Comparison of ENCODE assay signal across 9 mouse cellular contexts in the genomic region with DNA sequence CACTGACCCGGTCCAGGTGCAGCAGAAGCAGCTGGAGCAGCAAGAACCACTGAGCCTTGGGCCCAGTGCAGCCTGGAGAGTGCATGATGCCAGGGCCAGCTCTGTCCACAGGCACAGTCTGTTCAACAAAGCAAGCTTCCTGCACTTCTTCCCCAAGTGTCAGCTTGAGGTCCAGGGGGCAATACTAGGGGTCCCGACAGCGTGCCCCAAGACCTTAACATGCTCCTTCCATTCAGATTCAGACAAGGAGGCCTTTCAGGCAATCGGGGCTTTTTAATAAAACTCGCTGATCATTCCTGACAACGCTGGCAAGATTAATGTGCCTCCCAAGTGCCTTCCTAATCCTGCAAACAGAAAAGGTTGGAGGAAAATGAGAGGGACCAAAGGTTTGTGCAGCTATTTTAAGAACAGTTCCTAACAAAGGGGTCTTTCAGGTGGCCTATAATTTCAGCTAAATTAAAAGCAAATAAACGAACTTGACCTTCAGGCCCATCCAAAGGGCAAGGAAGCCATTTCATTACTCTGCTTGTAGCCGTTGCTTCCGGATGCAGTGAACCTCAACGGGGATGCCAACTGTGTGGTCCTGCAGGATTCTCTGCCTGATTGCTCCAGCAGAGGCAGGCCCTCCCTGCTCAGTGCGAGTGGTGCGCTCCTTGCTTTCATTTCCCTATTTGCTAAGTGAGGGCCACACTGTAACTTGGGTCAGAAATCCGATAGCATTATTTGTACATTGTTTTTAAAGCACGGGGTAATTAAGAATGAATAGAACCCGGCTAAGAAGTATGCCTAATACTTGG. TPM values are rescaled to one million over a fixed set of nuclear protein-coding genes. Genes with fewer than 3 reads are reported as not detected.
DNase-seq lines count a peak whose midpoint lies in the region; ATAC-seq and TF ChIP-seq lines count a peak whose summit lies in the region.
"Had no signal": no experiment of that assay in that cellular context is flagged by ENCODE, and none has a peak within 500 bp of the region (broad histone marks: within the 10 kb centered on the region; RNA-seq: fewer than 3 reads in every experiment).

No protein-coding gene starts in this region.

- WGBS in lung, embryonic 14.5 days = 27% methylated on average over 15 of the region's 15 CpGs
- WGBS in hindbrain, embryonic 12.5 days = 31% methylated on average over 15 of the region's 15 CpGs
- 20% methylated on average over 15 of the region's 15 CpGs for WGBS in limb, embryonic 12.5 days

- H3K9me3 ChIP-seq in lung, embryonic 14.5 days (ENCODE audit: low read depth, low read length) = no peaks in the 10 kb centered on the region
- no peaks in the 10 kb centered on the region for H3K9me3 ChIP-seq in hindbrain, embryonic 12.5 days (replicated peaks)
- H3K9me3 ChIP-seq in limb, embryonic 12.5 days = no peaks in the 10 kb centered on the region
- H3K9me3 ChIP-seq: neural tube, embryonic 12.5 days had no signal

- H3K27ac ChIP-seq in lung, embryonic 14.5 days (ENCODE audit: low read depth) = peak overlapping the region; percentile 24; the same call in 1 of the 2 replicates
- no peak overlapping the region; the same call in 1 of the 2 replicates for H3K27ac ChIP-seq in hindbrain, embryonic 12.5 days
- peak overlapping the region; percentile 71 for H3K27ac ChIP-seq in limb, embryonic 12.5 days
- H3K27ac ChIP-seq: neural tube, embryonic 12.5 days had no signal

- no peaks in the 10 kb centered on the region for H3K27me3 ChIP-seq in lung, embryonic 14.5 days (ENCODE audit: insufficient read depth, low read length)
- no peaks in the 10 kb centered on the region for H3K27me3 ChIP-seq in hindbrain, embryonic 12.5 days
- H3K27me3 ChIP-seq in limb, embryonic 12.5 days = no peaks in the 10 kb centered on the region
- H3K27me3 ChIP-seq: neural tube, embryonic 12.5 days had no signal

- no peak overlapping the region for H3K4me3 ChIP-seq in lung, embryonic 14.5 days (ENCODE audit: low read depth, low read length)
- H3K4me3 ChIP-seq in hindbrain, embryonic 12.5 days = no peak overlapping the region
- H3K4me3 ChIP-seq in limb, embryonic 12.5 days (replicated peaks) = no peak overlapping the region
- H3K4me3 ChIP-seq: neural tube, embryonic 12.5 days had no signal

- no peak overlapping the region for H3K9ac ChIP-seq in lung, embryonic 14.5 days
- H3K9ac ChIP-seq in hindbrain, embryonic 12.5 days = peak overlapping the region; percentile 32; the same call in 1 of the 2 replicates
- no peak overlapping the region for H3K9ac ChIP-seq in limb, embryonic 12.5 days (replicated peaks)
- H3K9ac ChIP-seq: neural tube, embryonic 12.5 days had no signal

- no peak overlapping the region for H3K4me2 ChIP-seq in lung, embryonic 14.5 days
- no peak overlapping the region for H3K4me2 ChIP-seq in hindbrain, embryonic 12.5 days (replicated peaks)
- peak overlapping the region; percentile 30 for H3K4me2 ChIP-seq in limb, embryonic 12.5 days
- H3K4me2 ChIP-seq: neural tube, embryonic 12.5 days had no signal

- DNase-seq in lung, embryonic 14.5 days = peak; percentile 29
- DNase-seq in lung, postnatal 4 days = no peak
- no peak for DNase-seq in right cerebral cortex, adult 18-20 months
- no peak for DNase-seq in adrenal gland, postnatal 36 days
- no peak for DNase-seq in thymus, postnatal 10 days (ENCODE audit: low spot score in 2 of 2)
- no peak for DNase-seq in spleen, postnatal 10 days (ENCODE audit: low spot score in 2 of 2)

- peaks cover 7% of the 10 kb centered on the region; the same call in 1 of the 2 replicates for H3K36me3 ChIP-seq in lung, embryonic 14.5 days (ENCODE audit: insufficient read depth)
- H3K36me3 ChIP-seq in hindbrain, embryonic 12.5 days = no peaks in the 10 kb centered on the region
- no peaks in the 10 kb centered on the region for H3K36me3 ChIP-seq in limb, embryonic 12.5 days
- H3K36me3 ChIP-seq: neural tube, embryonic 12.5 days had no signal

- H3K4me1 ChIP-seq in lung, embryonic 14.5 days (ENCODE audit: insufficient read depth) = 0 out of 2 replicates have a peak, but pooled peaks cover 3% of the 10 kb centered on the region
- peaks cover 20% of the 10 kb centered on the region for H3K4me1 ChIP-seq in hindbrain, embryonic 12.5 days
- H3K4me1 ChIP-seq in limb, embryonic 12.5 days (replicated peaks) = peaks cover 25% of the 10 kb centered on the region

- 0 out of 2 replicates have a peak, but pooled peaks have one; percentile 35 for ATAC-seq in lung, embryonic 14.5 days (ENCODE audit: insufficient read depth)
- peak; percentile 60; the same call in 1 of the 2 replicates for ATAC-seq in hindbrain, embryonic 12.5 days (ENCODE audit: low FRiP score)
- ATAC-seq in limb, embryonic 12.5 days (ENCODE audit: insufficient number of reproducible peaks, insufficient read depth, low FRiP score, low TSS enrichment, low read depth) = 0 out of 2 replicates have a peak, but pooled peaks have one; percentile 47

- no peak for TF ChIP-seq CTCF in lung, embryonic 14.5 days (IDR thresholded peaks at IDR 0.05; ENCODE audit: low read depth)

RNA-seq across cellular contexts. Expression of a gene that starts 31.2 kb away (rescaled TPM):
- 58.2 and 59.1 TPM in 2 replicates for polyA plus RNA-seq in lung, embryonic 14.5 days (2014; fragmentation: Nextera tagmentation; extraction: Ambion mirVana)
- polyA plus RNA-seq in hindbrain, embryonic 12.5 days (2016; fragmentation: Nextera tagmentation; extraction: Ambion mirVana) = 5.9 and 7.7 TPM in 2 replicates
- polyA plus RNA-seq in limb, embryonic 12.5 days (2016; fragmentation: Nextera tagmentation; extraction: Ambion mirVana) = 8.6 and 8.9 TPM in 2 replicates
- total RNA-seq in adrenal gland, postnatal 36 days (2021) = 1 to 10 TPM in 1 of 2 experiments, under 1 TPM in 1; 0.95 to 1.8 TPM
